Mouse (Mus musculus): ENCODE measurements around the gene Trim46.
A peak's percentile ranks its signal among the peaks of the same experiment; 100 is the strongest.

The Trim46 gene

GRCm38 (mm10) chr3:89227307-89228179, 18.6 kb downstream of the Trim46 start:
- peaks cover 18% of the 10 kb centered on the region for H3K27me3 ChIP-seq (ENCODE audit: insufficient read depth, low read length)
- TF ChIP-seq NANOG (IDR thresholded peaks at IDR 0.05; ENCODE audit: borderline replicate concordance, low read length): no peak
- H3K9me3 ChIP-seq (ENCODE audit: low read length): no peaks in the 10 kb centered on the region
- peaks cover 16% of the 10 kb centered on the region for H3K36me3 ChIP-seq (ENCODE audit: insufficient read depth, low read length)
- H3K4me3 ChIP-seq (replicated peaks; ENCODE audit: low read length): peak overlapping the region; percentile 80
- H3K4me1 ChIP-seq (replicated peaks; ENCODE audit: low read depth, low read length): peaks cover 78% of the 10 kb centered on the region

- peaks cover 16% of the 10 kb centered on the region for H3K36me3 ChIP-seq (ENCODE audit: insufficient read depth, low read length)
- TF ChIP-seq POU5F1 (IDR thresholded peaks at IDR 0.05; ENCODE audit: borderline replicate concordance, low read length): no peak
- no peak for TF ChIP-seq CTCF (conservative IDR thresholded peaks at IDR 0.05; ENCODE audit: low read length)
- no peak for TF ChIP-seq NANOG (IDR thresholded peaks at IDR 0.05; ENCODE audit: borderline replicate concordance, low read length)
- peaks cover 17% of the 10 kb centered on the region for H3K27me3 ChIP-seq (ENCODE audit: insufficient read depth, low read length)
- H3K4me3 ChIP-seq (replicated peaks; ENCODE audit: low read length): peak within 1 kb of the TSS; percentile 80
- no peaks in the 10 kb centered on the region for H3K9me3 ChIP-seq (ENCODE audit: low read length)
- peaks cover 73% of the 10 kb centered on the region for H3K4me1 ChIP-seq (replicated peaks; ENCODE audit: low read depth, low read length)
Measured at GRCm38 (mm10) chr3:89226900-89227299, 19.2 kb downstream of the Trim46 start, which contains the start of gene Mtx1. Mtx1 (minus strand) TSS chr3:89227088.

GRCm38 (mm10) chr3:89226361-89226760, 19.7 kb downstream of the Trim46 start:
- H3K4me1 ChIP-seq (replicated peaks; ENCODE audit: low read depth, low read length): peaks cover 73% of the 10 kb centered on the region
- peaks cover 18% of the 10 kb centered on the region for H3K36me3 ChIP-seq (ENCODE audit: insufficient read depth, low read length)
- no peaks in the 10 kb centered on the region for H3K9me3 ChIP-seq (ENCODE audit: low read length)
- peaks cover 12% of the 10 kb centered on the region for H3K27me3 ChIP-seq (ENCODE audit: insufficient read depth, low read length)
- H3K4me3 ChIP-seq (replicated peaks; ENCODE audit: low read length): peak overlapping the region; percentile 80
- no peak for TF ChIP-seq POU5F1 (IDR thresholded peaks at IDR 0.05; ENCODE audit: borderline replicate concordance, low read length)
- TF ChIP-seq CTCF (conservative IDR thresholded peaks at IDR 0.05; ENCODE audit: low read length): no peak
- no peak for TF ChIP-seq NANOG (IDR thresholded peaks at IDR 0.05; ENCODE audit: borderline replicate concordance, low read length)

GRCm38 (mm10) chr3:89225918-89226317, 20.2 kb downstream of the Trim46 start:
- H3K4me3 ChIP-seq (replicated peaks; ENCODE audit: low read length): peak overlapping the region; percentile 80
- H3K4me1 ChIP-seq (replicated peaks; ENCODE audit: low read depth, low read length): peaks cover 78% of the 10 kb centered on the region
- H3K36me3 ChIP-seq (ENCODE audit: insufficient read depth, low read length): peaks cover 22% of the 10 kb centered on the region
- H3K27me3 ChIP-seq (ENCODE audit: insufficient read depth, low read length): peaks cover 10% of the 10 kb centered on the region
- TF ChIP-seq POU5F1 (IDR thresholded peaks at IDR 0.05; ENCODE audit: borderline replicate concordance, low read length) (peak; percentile 74; the same call in 1 of the 2 replicates), NANOG (IDR thresholded peaks at IDR 0.05; ENCODE audit: borderline replicate concordance, low read length) (no peak)
- no peaks in the 10 kb centered on the region for H3K9me3 ChIP-seq (ENCODE audit: low read length)

GRCm38 (mm10) chr3:89225321-89225815, 20.7 kb downstream of the Trim46 start:
- Histone ChIP-seq H3K27me3 (ENCODE audit: insufficient read depth, low read length) (peaks cover 4% of the 10 kb centered on the region; the same call in 1 of the 2 replicates), H3K9me3 (ENCODE audit: low read length) (no peaks in the 10 kb centered on the region), H3K4me1 (replicated peaks; ENCODE audit: low read depth, low read length) (peaks cover 78% of the 10 kb centered on the region), H3K36me3 (ENCODE audit: insufficient read depth, low read length) (peaks cover 24% of the 10 kb centered on the region), H3K4me3 (replicated peaks; ENCODE audit: low read length) (peak overlapping the region; percentile 80)
- TF ChIP-seq NANOG (IDR thresholded peaks at IDR 0.05; ENCODE audit: borderline replicate concordance, low read length) (no peak), POU5F1 (IDR thresholded peaks at IDR 0.05; ENCODE audit: borderline replicate concordance, low read length) (no peak), CTCF (conservative IDR thresholded peaks at IDR 0.05; ENCODE audit: low read length) (no peak)

- H3K27me3 ChIP-seq (ENCODE audit: insufficient read depth, low read length): no peaks in the 10 kb centered on the region
- H3K9me3 ChIP-seq (ENCODE audit: low read length): no peaks in the 10 kb centered on the region
- peaks cover 75% of the 10 kb centered on the region for H3K4me1 ChIP-seq (replicated peaks; ENCODE audit: low read depth, low read length)
- TF ChIP-seq CTCF (conservative IDR thresholded peaks at IDR 0.05; ENCODE audit: low read length) (no peak), NANOG (IDR thresholded peaks at IDR 0.05; ENCODE audit: borderline replicate concordance, low read length) (no peak), POU5F1 (IDR thresholded peaks at IDR 0.05; ENCODE audit: borderline replicate concordance, low read length) (no peak)
- H3K36me3 ChIP-seq (ENCODE audit: insufficient read depth, low read length): peaks cover 29% of the 10 kb centered on the region
- H3K4me3 ChIP-seq (replicated peaks; ENCODE audit: low read length): peak overlapping the region; percentile 80
Measured at GRCm38 (mm10) chr3:89224796-89225195, 21.3 kb downstream of the Trim46 start.

- Histone ChIP-seq H3K4me1 (replicated peaks; ENCODE audit: low read depth, low read length) (peaks cover 61% of the 10 kb centered on the region), H3K4me3 (replicated peaks; ENCODE audit: low read length) (no peak overlapping the region), H3K36me3 (ENCODE audit: insufficient read depth, low read length) (peaks cover 49% of the 10 kb centered on the region), H3K9me3 (ENCODE audit: low read length) (no peaks in the 10 kb centered on the region), H3K27me3 (ENCODE audit: insufficient read depth, low read length) (peaks cover 10% of the 10 kb centered on the region; the same call in 1 of the 2 replicates)
- no peak for TF ChIP-seq CTCF (conservative IDR thresholded peaks at IDR 0.05; ENCODE audit: low read length)
- TF ChIP-seq NANOG (IDR thresholded peaks at IDR 0.05; ENCODE audit: borderline replicate concordance, low read length): no peak
- TF ChIP-seq POU5F1 (IDR thresholded peaks at IDR 0.05; ENCODE audit: borderline replicate concordance, low read length): no peak
Measured at GRCm38 (mm10) chr3:89221167-89221566, 24.9 kb downstream of the Trim46 start.

GRCm38 (mm10) chr3:89219546-89219945, 26.6 kb downstream of the Trim46 start:
- peaks cover 62% of the 10 kb centered on the region for H3K4me1 ChIP-seq (replicated peaks; ENCODE audit: low read depth, low read length)
- no peaks in the 10 kb centered on the region for H3K9me3 ChIP-seq (ENCODE audit: low read length)
- peaks cover 49% of the 10 kb centered on the region for H3K36me3 ChIP-seq (ENCODE audit: insufficient read depth, low read length)
- H3K4me3 ChIP-seq (replicated peaks; ENCODE audit: low read length): no peak overlapping the region
- H3K27me3 ChIP-seq (ENCODE audit: insufficient read depth, low read length): peaks cover 10% of the 10 kb centered on the region; the same call in 1 of the 2 replicates
- TF ChIP-seq CTCF (conservative IDR thresholded peaks at IDR 0.05; ENCODE audit: low read length) (no peak), POU5F1 (IDR thresholded peaks at IDR 0.05; ENCODE audit: borderline replicate concordance, low read length) (no peak), NANOG (IDR thresholded peaks at IDR 0.05; ENCODE audit: borderline replicate concordance, low read length) (no peak)

Measured in E14TG2a.4 (cell line).